Mouse (Mus musculus) C2C12 (cell line): ENCODE measurements around the gene Usp13. TPM values are rescaled to one million over a fixed set of nuclear protein-coding genes. Genes with fewer than 3 reads are reported as not detected.

Experiments
- H3K27me3 ChIP-seq: one replicate; pipeline ENCODE4 v1.6.1; 2011; ENCODE audit not compliant: control insufficient read depth, insufficient read depth, insufficient read length
- H3K36me3 ChIP-seq: one replicate; pipeline ENCODE4 v1.6.1; 2011; ENCODE audit not compliant: control insufficient read depth, insufficient read depth
- H3K4me3 ChIP-seq: one replicate; pipeline ENCODE4 v1.5.1; 2011; ENCODE audit warnings: mild to moderate bottlenecking, control low read depth; ENCODE audit not compliant: poor library complexity, insufficient read depth, severe bottlenecking
- H3K79me2 ChIP-seq: one replicate; pipeline ENCODE4 v1.6.1; 2011; ENCODE audit not compliant: control insufficient read depth, insufficient read depth
- H3K79me3 ChIP-seq: one replicate; pipeline ENCODE4 v1.6.1; 2011; ENCODE audit warnings: low read depth, control low read depth
- H3ac ChIP-seq: one replicate; pipeline ENCODE3; 2011; ENCODE audit warnings: low read depth; ENCODE audit not compliant: control insufficient read depth, insufficient read length
- CEBPB ChIP-seq: IDR thresholded peaks from one replicate; pipeline ENCODE4 v1.6.1; 2011; ENCODE audit warnings: low read depth, mild to moderate bottlenecking, control low read depth, moderate library complexity
- CTCF ChIP-seq: IDR thresholded peaks from one replicate; pipeline ENCODE4 v1.5.1; 2011; ENCODE audit not compliant: control insufficient read depth, insufficient read depth, insufficient read length
- FOSL1 ChIP-seq: IDR thresholded peaks from one replicate; pipeline ENCODE4 v1.8.0; 2011; ENCODE audit warnings: mild to moderate bottlenecking, low read length; ENCODE audit not compliant: poor library complexity, insufficient read depth, severe bottlenecking
- MAX ChIP-seq: IDR thresholded peaks from one replicate; pipeline ENCODE4 v1.6.1; 2011; ENCODE audit warnings: mild to moderate bottlenecking, control low read depth
- MYOD1 ChIP-seq: IDR thresholded peaks from one replicate; pipeline ENCODE4 v1.6.1; 2011; ENCODE audit warnings: low read depth; ENCODE audit not compliant: control insufficient read depth, insufficient read length
- MYOG ChIP-seq: IDR thresholded peaks from one replicate; pipeline ENCODE4 v1.6.1; 2011; ENCODE audit not compliant: control insufficient read depth, insufficient read length; ENCODE audit errors: extremely low read depth
- USF1 ChIP-seq: IDR thresholded peaks from one replicate; pipeline ENCODE4 v1.6.1; 2011; ENCODE audit warnings: low read depth, mild to moderate bottlenecking, control low read depth, moderate library complexity
- polyA plus RNA-seq: library from polyadenylated mRNA; unstranded; fragments of >200 nt; fragmentation: generic; extraction: Trizol; gene quantifications from one replicate; pipeline ENCODE4 v1.2.1, GENCODE M21; 2012; ENCODE audit warnings: missing spikeins

Usp13 gene
- polyA plus RNA-seq, 1 experiment: 2.4 TPM

DNA sequence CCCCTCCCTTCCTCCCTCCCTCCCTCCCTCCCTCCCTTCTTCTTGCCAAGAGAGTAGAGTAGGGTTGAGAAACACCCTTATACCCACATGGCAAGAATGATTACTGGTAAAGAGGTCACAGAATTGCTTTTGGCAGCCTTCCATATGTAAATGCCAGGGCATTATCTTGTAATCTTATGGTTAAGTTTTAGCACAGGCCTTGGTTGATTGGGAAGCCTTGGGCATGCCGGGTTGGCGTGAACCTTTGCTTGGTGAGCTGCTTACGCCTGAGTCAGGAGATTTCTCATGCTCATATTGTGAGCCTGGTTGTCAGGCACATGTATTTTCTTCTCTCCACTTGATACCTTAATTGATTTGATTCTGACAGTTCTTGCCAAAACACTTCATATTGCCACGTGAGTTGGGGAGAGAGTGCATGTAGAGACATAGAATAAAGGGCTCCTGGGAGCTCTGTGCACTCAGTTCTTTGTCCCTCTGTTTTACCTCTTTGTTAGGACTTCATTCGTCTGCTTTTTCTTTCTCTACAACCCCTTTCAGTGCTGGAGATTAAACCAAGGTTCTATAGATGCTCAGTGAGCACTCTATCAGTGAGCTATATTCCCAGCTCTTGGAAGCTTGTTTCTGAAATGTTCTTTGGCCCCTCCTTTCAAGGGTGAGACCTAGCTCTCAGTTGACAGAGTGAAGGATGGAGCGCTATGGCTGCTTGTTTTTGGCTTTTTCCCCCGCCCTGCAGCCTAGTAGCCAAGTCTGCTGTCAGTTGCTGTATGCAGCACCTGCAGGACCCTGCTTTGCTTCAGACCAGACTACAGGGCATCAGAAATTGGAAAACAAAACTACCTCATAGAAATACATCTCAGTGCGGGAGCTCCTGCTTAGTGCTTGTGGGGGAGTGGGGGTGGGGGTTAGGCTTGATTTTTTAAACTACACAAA is 88.8 kb downstream of the Usp13 start:
- Histone ChIP-seq H3ac (no peak overlapping the region), H3K4me3 (no peak overlapping the region), H3K79me3 (no peaks in the 10 kb centered on the region), H3K79me2 (no peaks in the 10 kb centered on the region), H3K36me3 (no peaks in the 10 kb centered on the region), H3K27me3 (no peaks in the 10 kb centered on the region)
- TF ChIP-seq CTCF (no peak), FOSL1 (no peak), USF1 (no peak)

DNA sequence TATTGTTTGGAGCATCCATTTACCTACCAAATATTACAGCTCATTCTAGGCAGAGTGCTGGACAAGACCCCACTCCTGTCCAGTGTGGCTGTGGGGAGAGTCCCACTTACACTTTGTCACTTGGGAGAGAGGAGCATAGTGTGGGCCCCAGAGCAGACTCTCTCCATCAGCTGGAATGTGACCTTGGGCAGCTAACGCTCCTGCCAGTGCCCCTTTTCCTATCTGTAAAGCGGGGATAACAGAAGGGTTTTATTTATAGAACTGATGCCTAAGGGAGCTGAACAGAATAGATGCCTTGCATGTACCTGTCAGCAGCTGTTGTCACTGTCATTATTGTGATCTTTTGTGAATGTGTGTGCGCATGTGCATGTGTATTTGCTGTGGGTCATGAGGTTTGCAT is 91.1 kb downstream of the Usp13 start:
- Histone ChIP-seq H3ac (no peak overlapping the region), H3K79me3 (no peaks in the 10 kb centered on the region), H3K36me3 (no peaks in the 10 kb centered on the region), H3K79me2 (no peaks in the 10 kb centered on the region), H3K4me3 (no peak overlapping the region), H3K27me3 (no peaks in the 10 kb centered on the region)
- TF ChIP-seq USF1 (no peak), MYOD1 (no peak), MAX (no peak), CEBPB (no peak), MYOG (no peak)

DNA sequence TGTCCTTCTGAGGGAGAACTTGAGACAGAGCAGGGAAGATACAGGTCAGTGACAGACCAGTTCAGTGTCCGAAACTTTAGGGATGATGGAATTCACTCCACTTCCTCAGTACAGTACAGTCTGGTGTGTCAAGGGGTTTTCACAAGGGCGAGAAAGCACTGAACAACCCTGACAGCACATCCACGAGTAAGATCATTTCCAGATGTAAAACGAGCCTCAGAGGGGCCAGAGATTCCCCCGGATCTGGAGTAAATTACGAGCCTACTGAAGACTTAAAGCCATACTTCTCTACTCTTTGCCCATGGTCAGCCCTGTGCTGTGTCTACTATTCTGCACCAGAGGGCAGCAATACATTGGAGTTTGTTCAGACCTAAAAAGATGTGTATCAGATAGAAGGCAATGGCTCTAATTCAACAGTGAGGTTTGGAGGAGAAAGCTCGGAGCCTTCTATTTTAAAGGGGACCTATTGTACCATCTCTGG is 92.8 kb downstream of the Usp13 start:
- TF ChIP-seq MYOG (no peak), USF1 (no peak), MAX (no peak), CEBPB (no peak), FOSL1 (no peak), CTCF (no peak), MYOD1 (no peak)
- no peaks in the 10 kb centered on the region for H3K27me3 ChIP-seq
- H3ac ChIP-seq: no peak overlapping the region
- H3K79me3 ChIP-seq: no peaks in the 10 kb centered on the region
- no peak overlapping the region for H3K4me3 ChIP-seq
- H3K79me2 ChIP-seq: no peaks in the 10 kb centered on the region
- H3K36me3 ChIP-seq: no peaks in the 10 kb centered on the region

DNA sequence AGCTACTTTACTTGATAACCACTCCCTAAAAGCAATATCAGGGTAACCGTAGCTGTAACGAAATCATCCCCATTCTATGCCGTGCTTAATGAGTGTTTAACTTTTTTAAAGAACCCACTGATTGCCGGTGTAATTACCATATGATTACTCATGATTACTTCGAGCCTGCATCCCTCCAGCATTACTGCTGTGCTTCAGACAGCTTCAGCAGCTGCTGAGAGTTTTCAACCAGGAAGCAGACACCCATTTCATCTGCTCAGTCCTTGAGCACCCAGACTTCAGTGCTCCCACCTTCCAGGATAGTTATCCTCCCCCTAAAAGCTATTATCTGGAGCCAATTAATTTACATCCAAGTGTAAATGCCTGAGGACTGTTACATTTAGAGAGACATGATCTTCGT is 106.8 kb downstream of the Usp13 start:
- H3ac ChIP-seq: no peak overlapping the region
- H3K79me3 ChIP-seq: no peaks in the 10 kb centered on the region
- no peaks in the 10 kb centered on the region for H3K27me3 ChIP-seq
- no peaks in the 10 kb centered on the region for H3K36me3 ChIP-seq
- no peak for TF ChIP-seq CEBPB
- TF ChIP-seq USF1: no peak
- TF ChIP-seq CTCF: no peak
- no peak for TF ChIP-seq FOSL1
- no peak for TF ChIP-seq MYOG
- TF ChIP-seq MYOD1: no peak
- no peak for TF ChIP-seq MAX
- H3K4me3 ChIP-seq: no peak overlapping the region
- no peaks in the 10 kb centered on the region for H3K79me2 ChIP-seq

DNA sequence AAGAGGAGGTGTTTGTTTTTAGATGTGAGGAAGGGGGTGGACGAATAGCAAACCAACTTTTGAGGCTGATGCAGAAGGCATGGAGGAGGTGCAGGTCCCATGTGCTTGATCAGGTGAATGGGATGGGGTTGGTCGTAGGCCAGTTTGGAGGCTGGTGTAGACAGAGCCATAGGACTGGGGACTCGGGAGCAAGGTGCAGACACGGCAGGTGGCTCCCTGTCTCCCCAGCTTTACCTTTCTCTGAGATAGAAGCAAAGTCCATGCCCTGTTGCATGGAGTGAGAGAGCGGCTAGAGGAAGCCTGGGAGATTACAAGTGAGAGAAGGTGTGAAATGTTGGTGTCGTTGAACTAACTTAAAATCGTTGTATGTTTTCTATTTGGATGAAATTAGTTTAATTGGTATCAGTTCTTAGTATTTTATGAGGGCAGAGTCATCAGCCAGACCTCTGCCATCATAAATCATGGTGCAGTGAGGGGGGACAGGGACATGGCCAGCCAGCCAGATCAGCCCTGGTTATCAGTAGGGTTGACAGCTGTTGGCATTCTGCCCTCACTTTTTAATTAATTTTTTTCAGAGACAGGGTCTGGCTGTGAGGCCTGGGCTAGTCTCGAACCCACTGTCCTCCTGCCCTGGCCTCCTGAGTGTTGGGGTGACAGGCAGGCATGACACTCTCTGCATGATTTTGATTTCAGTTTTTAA is 122.6 kb downstream of the Usp13 start:
- TF ChIP-seq FOSL1: no peak
- no peak for TF ChIP-seq MYOG
- no peak for TF ChIP-seq USF1
- TF ChIP-seq MYOD1: no peak
- no peak for TF ChIP-seq MAX
- no peak for TF ChIP-seq CTCF
- TF ChIP-seq CEBPB: no peak
- Histone ChIP-seq H3K4me3 (no peak overlapping the region), H3ac (no peak overlapping the region), H3K27me3 (peaks cover 4% of the 10 kb centered on the region), H3K36me3 (no peaks in the 10 kb centered on the region), H3K79me3 (no peaks in the 10 kb centered on the region), H3K79me2 (no peaks in the 10 kb centered on the region)
